Mouse (Mus musculus): ENCODE measurements around the gene Zfp763. TPM values are rescaled to one million over a fixed set of nuclear protein-coding genes. Genes with fewer than 3 reads are reported as not detected.

The Zfp763 gene
- polyA plus RNA-seq, 1 experiment from 2014 or later, result 22.0 TPM

- no peaks in the 10 kb centered on the region; the same call in 1 of the 2 replicates for H3K9me3 ChIP-seq
- peaks cover 43% of the 10 kb centered on the region for H3K36me3 ChIP-seq
- no peak overlapping the region for H3K27ac ChIP-seq
- no peak overlapping the region for H3K4me3 ChIP-seq
- no peak for ATAC-seq (ENCODE audit: insufficient number of reproducible peaks, insufficient read depth, low FRiP score, low TSS enrichment, low read depth)
- H3K4me2 ChIP-seq, result no peak overlapping the region
- H3K9ac ChIP-seq, result no peak overlapping the region
- no peaks in the 10 kb centered on the region for H3K27me3 ChIP-seq
- WGBS, result 88% methylated on average over 4 of the region's 4 CpGs
- no peaks in the 10 kb centered on the region for H3K4me1 ChIP-seq
Observed at GRCm38 (mm10) chr17:32981361-32981760, 51.8 kb downstream of the Zfp763 start.

Other genes starting within 250 kb of the Zfp763 start
- 37.2 and 41.1 TPM in 2 replicates for gene Zfp871, start 245.1 kb downstream of the Zfp763 start, polyA plus RNA-seq (2015; fragmentation: Nextera tagmentation; extraction: Ambion mirVana)
- gene Zfp811, start 223.5 kb downstream of the Zfp763 start, polyA plus RNA-seq (2015; fragmentation: Nextera tagmentation; extraction: Ambion mirVana), result 6.8 and 9.4 TPM in 2 replicates
- 20.2 TPM in 2 replicates for gene Zfp799, start 203.1 kb downstream of the Zfp763 start, polyA plus RNA-seq (2015; fragmentation: Nextera tagmentation; extraction: Ambion mirVana)
- gene Zfp870, start 141.8 kb downstream of the Zfp763 start, polyA plus RNA-seq (2015; fragmentation: Nextera tagmentation; extraction: Ambion mirVana), result 8.7 and 10.0 TPM in 2 replicates
- gene Cyp4f14, start 116.1 kb downstream of the Zfp763 start, polyA plus RNA-seq (2015; fragmentation: Nextera tagmentation; extraction: Ambion mirVana), result 1.3 TPM in 1 of 2 replicates, not detected in the other
- 10.9 and 11.0 TPM in 2 replicates for gene Cyp4f13, start 86.0 kb downstream of the Zfp763 start, polyA plus RNA-seq (2015; fragmentation: Nextera tagmentation; extraction: Ambion mirVana)
- 13.7 and 13.8 TPM in 2 replicates for gene Zfp472, start 67.6 kb downstream of the Zfp763 start, polyA plus RNA-seq (2015; fragmentation: Nextera tagmentation; extraction: Ambion mirVana)
- 16.3 and 17.4 TPM in 2 replicates for gene Zfp952, start 40.3 kb downstream of the Zfp763 start, polyA plus RNA-seq (2015; fragmentation: Nextera tagmentation; extraction: Ambion mirVana)
- gene 4921501E09Rik, start 34.7 kb upstream of the Zfp763 start, polyA plus RNA-seq (2015; fragmentation: Nextera tagmentation; extraction: Ambion mirVana), result not detected in 2 replicates
- gene Zfp563, start 55.9 kb upstream of the Zfp763 start, polyA plus RNA-seq (2015; fragmentation: Nextera tagmentation; extraction: Ambion mirVana), result 9.8 and 12.1 TPM in 2 replicates
- gene Morc2b, start 106.3 kb upstream of the Zfp763 start, polyA plus RNA-seq (2015; fragmentation: Nextera tagmentation; extraction: Ambion mirVana), result 0.07 TPM in 1 of 2 replicates, not detected in the other
- 0.06 TPM in 1 of 2 replicates, not detected in the other for gene Olfr55, start 135.0 kb upstream of the Zfp763 start, polyA plus RNA-seq (2015; fragmentation: Nextera tagmentation; extraction: Ambion mirVana)
- not detected in 2 replicates for gene Olfr239, start 157.9 kb upstream of the Zfp763 start, polyA plus RNA-seq (2015; fragmentation: Nextera tagmentation; extraction: Ambion mirVana)
- gene Olfr1564, start 188.3 kb upstream of the Zfp763 start, polyA plus RNA-seq (2015; fragmentation: Nextera tagmentation; extraction: Ambion mirVana), result not detected in 2 replicates
- 19.0 and 21.2 TPM in 2 replicates for gene Zfp955a, start 221.7 kb upstream of the Zfp763 start, polyA plus RNA-seq (2015; fragmentation: Nextera tagmentation; extraction: Ambion mirVana)
- gene Olfr63, start 231.3 kb upstream of the Zfp763 start, polyA plus RNA-seq (2015; fragmentation: Nextera tagmentation; extraction: Ambion mirVana), result 0.04 TPM in 1 of 2 replicates, not detected in the other

Measured in embryonic facial prominence, embryonic 13.5 days (tissue).